Mouse (Mus musculus) lung, adult 2 months (tissue): ENCODE results near the gene Dock3.

Experiments
- CTCF ChIP-seq: fragments of 200-500 bp; IDR thresholded peaks from 2 replicates; pipeline ENCODE4 v1.5.1; 2011; ENCODE audit warnings: mild to moderate bottlenecking, low read length, control low read depth; ENCODE audit not compliant: insufficient read depth
- POLR2A ChIP-seq: fragments of 200-500 bp; IDR thresholded peaks from 2 replicates; pipeline ENCODE4 v1.6.1; 2011; ENCODE audit warnings: low read depth, mild to moderate bottlenecking, control low read depth, low read length, borderline replicate concordance; ENCODE audit errors: extremely low read depth

DNA sequence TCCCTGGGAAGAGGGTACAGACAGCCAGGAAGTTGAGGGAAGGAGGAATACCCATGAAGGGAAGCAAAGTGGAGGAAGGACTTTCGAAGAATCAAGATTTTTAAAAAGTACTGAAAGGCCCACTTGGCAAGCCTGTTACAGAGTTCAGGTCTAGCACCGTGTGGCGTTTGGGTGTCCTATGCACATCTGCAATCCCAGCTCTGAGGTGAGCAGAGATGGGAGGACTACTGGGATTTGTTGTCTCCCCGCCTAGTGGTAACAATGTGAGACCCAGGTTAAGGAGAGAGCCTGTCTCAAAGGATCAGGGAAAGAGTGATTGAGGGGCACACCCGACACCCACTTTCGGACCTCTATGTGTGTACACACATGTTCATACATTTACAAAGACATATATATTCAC, 316.8 kb downstream of the Dock3 start:
- TF ChIP-seq CTCF = no peak
- no peak for TF ChIP-seq POLR2A
